Mouse (Mus musculus): Measurements from ENCODE around the gene Gys1. TPM values are rescaled to one million over a fixed set of nuclear protein-coding genes. Genes with fewer than 3 reads are reported as not detected.

The Gys1 gene
- polyA plus RNA-seq, 1 experiment from 2014 or later, result 99.1 TPM

DNA sequence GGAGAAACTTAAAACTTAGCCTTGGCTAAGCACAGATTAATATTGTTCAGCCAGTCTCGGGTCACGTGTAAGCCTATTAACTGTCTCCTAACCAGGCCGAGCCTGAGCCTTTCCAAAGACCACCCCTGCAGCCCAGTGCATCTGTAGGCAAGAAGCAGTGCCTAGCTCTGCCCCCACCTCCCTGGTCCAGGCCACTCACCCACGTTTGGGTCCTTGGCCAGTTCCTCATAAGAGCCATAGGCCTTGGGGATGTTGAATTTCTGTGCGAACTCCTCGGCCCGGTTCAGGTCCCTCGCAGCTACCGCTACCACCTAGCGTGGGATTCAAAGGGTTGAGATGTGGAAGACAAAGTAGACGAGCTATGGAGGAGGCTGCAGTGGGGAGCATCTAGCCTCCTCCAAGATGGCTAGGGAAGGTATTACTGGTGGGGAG, 53.2 kb downstream of the Gys1 start:
- H3K27me3 ChIP-seq (ENCODE audit: control insufficient read depth, insufficient read depth, low read length), result no peaks in the 10 kb centered on the region
- ATAC-seq (ENCODE audit: insufficient number of reproducible peaks, insufficient read depth, low FRiP score, low read depth), result no peak
- peak overlapping the region; percentile 11 to 55; a peak in 3 of 4 replicates for H3K4me3 ChIP-seq (ENCODE audit: control insufficient read depth in 1 of 2, insufficient read depth in 1 of 2, low read depth in 1 of 2, low read length in 2 of 2)
- H3K36me3 ChIP-seq (ENCODE audit: control insufficient read depth, insufficient read depth, low read length), result peaks cover 10% of the 10 kb centered on the region
- peak overlapping the region; percentile 78 for H3K9ac ChIP-seq (ENCODE audit: low read length)
- H3K27ac ChIP-seq (replicated peaks in 1 of 2; ENCODE audit: control insufficient read depth in 1 of 2, insufficient read depth in 1 of 2, low read depth in 2 of 2, low read length in 2 of 2), result peak overlapping the region in 1 of 2 experiments; percentile 65; a peak in 1 of 4 replicates
- 38% methylated on average over 11 of the region's 11 CpGs for WGBS
- H3K4me2 ChIP-seq (ENCODE audit: low read length), result peak overlapping the region; percentile 78
- H3K4me1 ChIP-seq (ENCODE audit: control insufficient read depth in 2 of 2, insufficient read depth in 2 of 2, low read length in 2 of 2), result peaks cover 5 to 7% of the 10 kb centered on the region in 2 experiments; a peak in 2 of 4 replicates
- H3K9me3 ChIP-seq (ENCODE audit: control insufficient read depth, low read length), result no peaks in the 10 kb centered on the region

DNA sequence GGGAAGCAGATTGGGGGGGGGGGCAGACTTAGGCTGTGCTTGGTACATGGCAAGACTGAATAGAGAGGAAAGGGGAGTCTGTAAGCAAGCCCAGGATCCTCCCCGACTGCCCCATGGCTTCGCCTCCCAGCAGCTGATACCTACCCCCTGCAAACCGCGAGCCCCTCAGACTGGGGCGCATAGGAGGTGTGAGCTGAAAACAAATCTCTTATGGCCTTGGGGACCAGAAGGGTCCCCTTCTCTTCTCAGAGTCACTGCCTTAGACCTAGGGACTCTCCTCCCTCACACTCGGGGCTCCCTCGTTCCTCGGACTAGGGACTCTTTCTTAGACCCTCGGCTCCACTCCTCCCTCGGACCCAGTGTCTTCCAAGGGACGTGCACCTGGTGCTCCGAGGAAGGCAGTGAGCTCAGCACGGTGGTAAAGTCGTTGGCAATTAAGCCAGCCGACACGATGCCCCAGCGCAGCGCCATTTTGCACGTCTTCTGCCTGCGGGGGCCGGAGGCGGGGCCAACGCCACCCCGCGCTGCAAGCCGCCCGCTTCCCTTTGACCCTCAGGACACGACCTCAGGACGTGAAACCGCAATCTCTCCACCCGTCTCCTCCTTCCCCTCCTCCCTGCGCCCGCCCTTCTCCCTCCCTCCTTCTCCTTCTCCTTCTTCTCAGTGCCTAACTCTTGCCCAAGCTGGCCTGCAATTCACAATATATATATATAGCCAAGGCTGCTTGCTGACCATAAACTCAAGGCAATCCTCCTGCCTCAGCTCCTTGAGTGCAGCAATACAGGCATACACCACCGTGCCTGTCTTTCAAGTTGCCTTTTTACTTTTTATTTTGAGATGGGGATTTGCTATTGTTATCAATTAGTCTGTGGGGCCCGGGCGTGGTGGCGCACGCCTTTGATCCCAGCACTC, 53.9 kb downstream of the Gys1 start, which contains the start of gene Dhdh:
Gene Dhdh (minus strand): TSS at position 513 of the 912 bp plus-strand sequence.
- no peaks in the 10 kb centered on the region for H3K9me3 ChIP-seq (ENCODE audit: control insufficient read depth, low read length)
- H3K4me2 ChIP-seq (ENCODE audit: low read length), result peak within 1 kb of the TSS; percentile 78
- 0 out of 2 replicates have a peak, but pooled peaks have one; percentile 26 for ATAC-seq (ENCODE audit: insufficient number of reproducible peaks, insufficient read depth, low FRiP score, low read depth)

DNA sequence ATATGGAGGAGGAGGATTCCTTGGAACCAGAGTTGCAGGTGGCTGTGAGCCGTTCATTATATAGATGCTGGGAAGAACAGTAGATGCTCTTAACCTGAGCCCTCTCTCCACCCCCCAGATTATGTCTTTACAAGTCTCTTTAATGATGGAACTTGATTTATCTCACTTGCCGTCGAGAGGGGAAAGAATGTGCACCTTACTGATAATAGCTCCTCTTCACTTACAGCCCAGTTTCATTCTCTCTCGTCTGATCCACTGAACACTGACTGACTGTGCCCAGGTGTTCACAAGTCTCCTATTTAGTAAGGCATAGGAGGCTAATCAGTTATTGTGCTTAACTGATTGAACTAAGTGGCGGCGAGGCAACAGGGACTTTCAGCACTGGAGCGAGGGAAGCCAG, 54.9 kb downstream of the Gys1 start:
- Histone ChIP-seq H3K9me3 (ENCODE audit: control insufficient read depth, low read length) (no peaks in the 10 kb centered on the region), H3K9ac (ENCODE audit: low read length) (no peak overlapping the region), H3K36me3 (ENCODE audit: control insufficient read depth, insufficient read depth, low read length) (peaks cover 27% of the 10 kb centered on the region), H3K4me2 (ENCODE audit: low read length) (no peak overlapping the region), H3K4me1 (ENCODE audit: control insufficient read depth in 2 of 2, insufficient read depth in 2 of 2, low read length in 2 of 2) (peaks cover 5 to 7% of the 10 kb centered on the region in 2 experiments; a peak in 2 of 4 replicates), H3K27ac (replicated peaks in 1 of 2; ENCODE audit: control insufficient read depth in 1 of 2, insufficient read depth in 1 of 2, low read depth in 2 of 2, low read length in 2 of 2) (no peak overlapping the region), H3K4me3 (ENCODE audit: control insufficient read depth in 1 of 2, insufficient read depth in 1 of 2, low read depth in 1 of 2, low read length in 2 of 2) (no peak overlapping the region), H3K27me3 (ENCODE audit: control insufficient read depth, insufficient read depth, low read length) (no peaks in the 10 kb centered on the region)
- 52% methylated on average over 7 of the region's 7 CpGs for WGBS
- ATAC-seq (ENCODE audit: insufficient number of reproducible peaks, insufficient read depth, low FRiP score, low read depth), result no peak

More for the DNA sequence above, 53.9 kb downstream of the Gys1 start, which contains the start of gene Dhdh:
- WGBS, result 10% methylated on average over 38 of the region's 38 CpGs
- Histone ChIP-seq H3K4me1 (ENCODE audit: control insufficient read depth in 2 of 2, insufficient read depth in 2 of 2, low read length in 2 of 2) (peaks cover 5 to 7% of the 10 kb centered on the region in 2 experiments; a peak in 2 of 4 replicates), H3K9ac (ENCODE audit: low read length) (peak within 1 kb of the TSS; percentile 78), H3K36me3 (ENCODE audit: control insufficient read depth, insufficient read depth, low read length) (peaks cover 16% of the 10 kb centered on the region), H3K4me3 (ENCODE audit: control insufficient read depth in 1 of 2, insufficient read depth in 1 of 2, low read depth in 1 of 2, low read length in 2 of 2) (peak within 1 kb of the TSS; percentile 55 to 63), H3K27ac (replicated peaks in 1 of 2; ENCODE audit: control insufficient read depth in 1 of 2, insufficient read depth in 1 of 2, low read depth in 2 of 2, low read length in 2 of 2) (peak within 1 kb of the TSS; percentile 59 to 65; a peak in 3 of 4 replicates), H3K27me3 (ENCODE audit: control insufficient read depth, insufficient read depth, low read length) (no peaks in the 10 kb centered on the region)

DNA sequence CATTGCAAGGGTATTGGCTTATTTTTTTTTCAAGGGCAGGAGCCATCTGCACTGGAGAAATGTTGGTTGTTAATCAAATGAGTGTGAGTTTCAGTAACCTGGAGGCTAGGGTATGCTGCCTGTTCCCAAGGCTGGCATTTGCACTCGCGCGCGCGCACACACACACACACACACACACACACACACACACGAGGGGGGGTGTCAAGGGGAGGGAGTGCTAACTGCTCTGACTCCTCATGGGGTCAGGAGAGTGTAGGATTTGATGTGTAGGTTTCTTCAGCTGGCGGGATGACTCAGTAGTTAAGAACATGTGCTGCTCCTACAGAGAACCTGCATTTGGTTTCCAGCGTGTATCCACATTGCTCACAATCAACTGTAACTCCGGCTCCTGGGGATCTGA, 56.2 kb downstream of the Gys1 start:
- H3K9ac ChIP-seq (ENCODE audit: low read length), result no peak overlapping the region; the same call in 1 of the 2 replicates
- no peak overlapping the region for H3K27ac ChIP-seq (replicated peaks in 1 of 2; ENCODE audit: control insufficient read depth in 1 of 2, insufficient read depth in 1 of 2, low read depth in 2 of 2, low read length in 2 of 2)
- H3K4me2 ChIP-seq (ENCODE audit: low read length), result no peak overlapping the region
- no peak overlapping the region for H3K4me3 ChIP-seq (ENCODE audit: control insufficient read depth in 1 of 2, insufficient read depth in 1 of 2, low read depth in 1 of 2, low read length in 2 of 2)
- no peaks in the 10 kb centered on the region for H3K27me3 ChIP-seq (ENCODE audit: control insufficient read depth, insufficient read depth, low read length)
- H3K9me3 ChIP-seq (ENCODE audit: control insufficient read depth, low read length), result no peaks in the 10 kb centered on the region
- ATAC-seq (ENCODE audit: insufficient number of reproducible peaks, insufficient read depth, low FRiP score, low read depth), result no peak
- peaks cover 5 to 8% of the 10 kb centered on the region in 2 experiments; a peak in 2 of 4 replicates for H3K4me1 ChIP-seq (ENCODE audit: control insufficient read depth in 2 of 2, insufficient read depth in 2 of 2, low read length in 2 of 2)
- H3K36me3 ChIP-seq (ENCODE audit: control insufficient read depth, insufficient read depth, low read length), result peaks cover 39% of the 10 kb centered on the region
- WGBS, result 27% methylated on average over 9 of the region's 9 CpGs

DNA sequence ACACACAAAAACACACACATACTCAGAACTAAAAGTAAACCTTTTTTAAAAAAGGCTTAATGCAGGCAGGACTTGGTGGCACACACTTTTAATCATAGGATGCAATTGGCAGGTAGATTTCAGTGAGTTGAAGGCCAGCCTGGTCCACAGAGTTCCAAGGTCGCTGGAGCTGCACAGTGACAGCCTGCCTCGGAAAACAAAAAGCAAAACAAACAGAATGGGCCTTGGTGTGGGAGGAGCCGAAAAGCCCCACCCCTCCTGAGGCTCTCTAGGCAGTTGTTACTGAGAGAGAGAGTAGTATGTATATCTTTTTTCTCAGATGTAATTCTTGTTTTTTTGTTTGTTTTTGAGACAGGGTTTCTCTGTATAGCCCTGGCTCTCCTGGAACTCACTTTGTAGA, 56.6 kb downstream of the Gys1 start:
- Histone ChIP-seq H3K4me3 (ENCODE audit: control insufficient read depth in 1 of 2, insufficient read depth in 1 of 2, low read depth in 1 of 2, low read length in 2 of 2) (no peak overlapping the region), H3K27me3 (ENCODE audit: control insufficient read depth, insufficient read depth, low read length) (no peaks in the 10 kb centered on the region), H3K4me1 (ENCODE audit: control insufficient read depth in 2 of 2, insufficient read depth in 2 of 2, low read length in 2 of 2) (peaks cover 5 to 9% of the 10 kb centered on the region in 2 experiments; a peak in 2 of 4 replicates), H3K4me2 (ENCODE audit: low read length) (no peak overlapping the region), H3K9me3 (ENCODE audit: control insufficient read depth, low read length) (no peaks in the 10 kb centered on the region), H3K27ac (replicated peaks in 1 of 2; ENCODE audit: control insufficient read depth in 1 of 2, insufficient read depth in 1 of 2, low read depth in 2 of 2, low read length in 2 of 2) (no peak overlapping the region), H3K36me3 (ENCODE audit: control insufficient read depth, insufficient read depth, low read length) (peaks cover 43% of the 10 kb centered on the region), H3K9ac (ENCODE audit: low read length) (no peak overlapping the region; the same call in 1 of the 2 replicates)
- no peak for ATAC-seq (ENCODE audit: insufficient number of reproducible peaks, insufficient read depth, low FRiP score, low read depth)
- WGBS, result 14% methylated on average over 3 of the region's 3 CpGs

DNA sequence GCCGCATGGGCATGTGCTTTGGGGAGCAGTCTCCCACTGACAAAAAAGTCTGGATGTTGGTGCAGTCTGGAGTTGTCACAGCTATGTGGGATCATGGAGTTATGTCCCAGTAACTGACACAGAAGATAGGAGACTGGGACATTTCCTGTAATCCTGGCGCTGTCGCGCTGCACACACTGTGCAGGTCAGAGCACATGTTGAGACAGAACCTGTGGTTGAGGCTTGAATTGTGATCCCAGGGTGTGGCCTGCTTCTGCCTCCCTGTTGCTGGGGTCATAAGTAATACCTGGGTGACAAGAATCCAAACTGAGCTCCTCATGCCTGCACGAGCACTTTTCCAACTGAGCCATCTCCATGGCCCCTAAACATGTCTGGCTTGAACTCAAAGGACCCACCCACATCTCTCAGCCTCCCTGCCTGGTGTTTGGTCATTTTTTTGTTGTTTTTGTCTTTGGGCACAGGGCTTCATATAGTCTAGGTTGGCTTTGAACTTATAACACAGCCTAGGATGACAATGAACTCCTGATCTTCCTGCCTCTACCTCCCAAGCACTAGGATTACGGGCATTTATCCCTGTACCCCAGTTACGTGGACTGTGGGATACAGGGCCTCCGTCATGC, 57.7 kb downstream of the Gys1 start:
- WGBS, result 94% methylated on average over 8 of the region's 8 CpGs
- Histone ChIP-seq H3K9ac (ENCODE audit: low read length) (no peak overlapping the region), H3K4me2 (ENCODE audit: low read length) (no peak overlapping the region), H3K4me1 (ENCODE audit: control insufficient read depth in 2 of 2, insufficient read depth in 2 of 2, low read length in 2 of 2) (peaks cover 5 to 9% of the 10 kb centered on the region in 2 experiments; a peak in 2 of 4 replicates), H3K36me3 (ENCODE audit: control insufficient read depth, insufficient read depth, low read length) (peaks cover 54% of the 10 kb centered on the region), H3K9me3 (ENCODE audit: control insufficient read depth, low read length) (no peaks in the 10 kb centered on the region), H3K27ac (replicated peaks in 1 of 2; ENCODE audit: control insufficient read depth in 1 of 2, insufficient read depth in 1 of 2, low read depth in 2 of 2, low read length in 2 of 2) (no peak overlapping the region), H3K4me3 (ENCODE audit: control insufficient read depth in 1 of 2, insufficient read depth in 1 of 2, low read depth in 1 of 2, low read length in 2 of 2) (no peak overlapping the region), H3K27me3 (ENCODE audit: control insufficient read depth, insufficient read depth, low read length) (no peaks in the 10 kb centered on the region)
- no peak for ATAC-seq (ENCODE audit: insufficient number of reproducible peaks, insufficient read depth, low FRiP score, low read depth)

DNA sequence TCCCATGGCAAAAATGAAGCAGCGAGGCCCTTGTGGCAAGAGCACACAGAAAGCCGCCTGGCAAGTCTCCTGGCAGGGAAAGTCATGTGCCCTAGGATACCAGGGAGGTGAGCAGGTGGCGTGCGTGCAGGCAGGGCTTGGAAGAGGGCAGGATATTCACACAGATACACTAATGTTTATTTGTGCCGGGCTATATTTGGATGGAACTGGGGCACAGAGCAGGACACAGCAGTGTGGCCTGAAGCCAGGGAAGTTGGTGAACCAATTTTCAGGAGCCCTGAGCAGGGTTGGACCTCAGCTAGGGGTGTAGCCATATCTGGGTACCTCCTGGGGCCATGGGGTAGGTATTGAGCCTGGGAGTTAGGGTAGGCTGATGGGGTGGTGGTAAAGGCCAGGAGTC, 58.3 kb downstream of the Gys1 start:
- Histone ChIP-seq H3K4me1 (ENCODE audit: control insufficient read depth in 2 of 2, insufficient read depth in 2 of 2, low read length in 2 of 2) (peaks cover 5 to 9% of the 10 kb centered on the region in 2 experiments; a peak in 2 of 4 replicates), H3K36me3 (ENCODE audit: control insufficient read depth, insufficient read depth, low read length) (peaks cover 60% of the 10 kb centered on the region), H3K27ac (replicated peaks in 1 of 2; ENCODE audit: control insufficient read depth in 1 of 2, insufficient read depth in 1 of 2, low read depth in 2 of 2, low read length in 2 of 2) (no peak overlapping the region), H3K4me3 (ENCODE audit: control insufficient read depth in 1 of 2, insufficient read depth in 1 of 2, low read depth in 1 of 2, low read length in 2 of 2) (no peak overlapping the region), H3K9ac (ENCODE audit: low read length) (no peak overlapping the region), H3K4me2 (ENCODE audit: low read length) (no peak overlapping the region), H3K27me3 (ENCODE audit: control insufficient read depth, insufficient read depth, low read length) (no peaks in the 10 kb centered on the region), H3K9me3 (ENCODE audit: control insufficient read depth, low read length) (no peaks in the 10 kb centered on the region)
- ATAC-seq (ENCODE audit: insufficient number of reproducible peaks, insufficient read depth, low FRiP score, low read depth), result no peak
- whole genome bisulfite sequencing, result 92% methylated on average over 5 of the region's 5 CpGs

Data from heart, embryonic 14.5 days (tissue).